Mouse (Mus musculus) heart, embryonic 12.5 days (tissue): ENCODE measurements around the gene Ank3. TPM values are rescaled to one million over a fixed set of nuclear protein-coding genes. Genes with fewer than 3 reads are reported as not detected.
"Not testable (repeated sequence)": the region's sequence is repeated elsewhere in the genome, so short reads cannot be mapped to it uniquely, and the experiment has no call there.

Experiments used
- ATAC-seq: fragments of 200-750 bp; cut with Nextera tagmentation; 2 replicates; pipeline ENCODE4 v1.8.0; 2017; ENCODE audit warnings: moderate TSS enrichment, moderate library complexity; ENCODE audit not compliant: insufficient number of reproducible peaks, low FRiP score
- H3K27ac ChIP-seq: fragments of 300-500 bp; sonication (generic); 2 replicates; pipeline ENCODE4 v1.5.1; 2016; ENCODE audit warnings: mild to moderate bottlenecking, moderate library complexity; ENCODE audit not compliant: poor library complexity, severe bottlenecking
- H3K27me3 ChIP-seq: fragments of 300-500 bp; sonication (generic); replicated peaks from 2 replicates; pipeline ENCODE4 v1.6.1; 2016; ENCODE audit warnings: mild to moderate bottlenecking, moderate library complexity
- H3K36me3 ChIP-seq: fragments of 300-500 bp; sonication (generic); 2 replicates; pipeline ENCODE4 v1.6.1; 2016; ENCODE audit warnings: mild to moderate bottlenecking, moderate library complexity
- H3K4me1 ChIP-seq: fragments of 300-500 bp; sonication (generic); replicated peaks from 2 replicates; pipeline ENCODE4 v1.6.1; 2016; ENCODE audit warnings: mild to moderate bottlenecking
- H3K4me2 ChIP-seq: fragments of 300-500 bp; sonication (generic); 2 replicates; pipeline ENCODE4 v1.6.1; 2016; ENCODE audit warnings: mild to moderate bottlenecking, moderate library complexity
- H3K4me3 ChIP-seq: fragments of 300-500 bp; sonication (generic); 2 replicates; pipeline ENCODE4 v1.5.1; 2016; ENCODE audit warnings: mild to moderate bottlenecking
- H3K9ac ChIP-seq: fragments of 300-500 bp; sonication (generic); 2 replicates; pipeline ENCODE4 v1.6.1; 2016; ENCODE audit warnings: mild to moderate bottlenecking, moderate library complexity
- H3K9me3 ChIP-seq: fragments of 300-500 bp; sonication (generic); replicated peaks from 2 replicates; pipeline ENCODE4 v1.6.1; 2016; ENCODE audit warnings: mild to moderate bottlenecking, moderate library complexity
- WGBS: fragments of 180-500 bp; shearing (Covaris S2); methylation state at CpG from one replicate; pipeline ENCODE4 v1.1.7; 2016; 5-methylcytosine and 5-hydroxymethylcytosine counted together
- polyA plus RNA-seq: library from polyadenylated mRNA; unstranded; fragments of >200 nt; fragmentation: Nextera tagmentation; extraction: Ambion mirVana; gene quantifications from 2 replicates; pipeline ENCODE4 v1.2.1, GENCODE M21; 2016

The Ank3 gene
- 61.9 and 65.5 TPM in 2 replicates for polyA plus RNA-seq

GRCm38 (mm10) chr10:69398763-69399590 is at the start of gene Ank3:
Gene Ank3, plus strand, starts transcription at chr10:69398773.
- peak; percentile 55 for ATAC-seq
- Histone ChIP-seq H3K9ac (peak within 1 kb of the TSS; percentile 74), H3K27me3 (peaks cover 67% of the 10 kb centered on the region), H3K4me2 (peak within 1 kb of the TSS; percentile 100), H3K27ac (no peak within 1 kb of the TSS), H3K4me1 (peaks cover 22% of the 10 kb centered on the region), H3K4me3 (peak within 1 kb of the TSS; percentile 72), H3K9me3 (no peaks in the 10 kb centered on the region), H3K36me3 (no peaks in the 10 kb centered on the region)
- WGBS = 2% methylated on average over 77 of the region's 77 CpGs

DNA sequence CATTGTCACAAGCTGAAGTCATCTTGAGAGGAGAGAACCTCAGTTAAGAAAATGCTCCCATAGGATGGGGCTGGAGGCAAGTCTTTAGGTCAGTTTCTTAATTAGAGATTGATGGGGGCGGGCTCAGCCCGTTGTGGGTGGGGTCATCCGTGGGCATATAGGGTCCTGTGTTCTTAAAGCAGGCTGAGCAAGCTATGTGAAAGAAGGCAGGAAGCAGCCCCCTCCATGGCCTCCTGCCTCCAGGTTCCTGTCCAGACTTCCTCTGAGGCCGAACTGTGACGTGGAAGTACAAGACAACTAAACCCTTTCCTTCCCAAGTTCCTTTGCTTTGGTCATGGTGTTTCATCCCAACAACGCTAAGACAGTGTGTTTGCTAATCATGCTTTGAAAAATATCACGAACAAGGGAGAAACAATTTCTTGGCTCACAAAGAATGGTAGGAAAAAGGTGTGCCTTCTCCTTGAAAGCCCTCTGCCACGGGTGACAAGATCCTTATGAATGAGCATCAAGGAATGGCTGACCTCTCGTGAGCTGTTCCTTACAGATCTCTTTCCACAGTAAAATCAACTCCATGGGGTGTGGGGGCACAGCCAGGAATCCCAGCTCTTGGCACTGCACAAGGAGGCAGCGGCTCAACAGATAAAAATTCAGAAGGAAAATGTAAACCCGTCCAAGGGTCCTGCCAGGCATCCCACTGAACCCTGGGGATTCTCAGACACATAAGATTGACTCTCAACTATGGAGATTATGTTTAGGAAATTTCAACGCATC is 47.3 kb upstream of the Ank3 start:
- WGBS = 21% methylated on average over 12 of the region's 12 CpGs

DNA sequence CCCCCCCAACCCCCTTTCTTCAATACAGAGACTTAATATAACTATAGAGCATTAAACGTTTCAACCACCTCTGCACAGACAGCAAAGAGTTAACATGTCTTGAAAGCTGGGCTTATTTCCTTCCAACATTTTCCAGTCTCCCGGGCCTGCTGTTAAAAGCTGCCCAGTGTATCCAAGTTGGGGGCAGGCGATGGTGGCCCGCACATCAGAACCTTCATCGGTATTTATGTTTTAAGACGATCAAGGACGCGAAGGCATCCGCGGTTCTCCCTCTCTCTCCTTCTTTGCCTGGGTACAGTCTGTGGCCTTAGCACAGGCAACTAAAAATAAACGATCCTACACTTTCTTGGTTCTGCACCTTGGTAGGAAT is 46.7 kb upstream of the Ank3 start:
- peaks cover 40% of the 10 kb centered on the region for H3K36me3 ChIP-seq
- H3K27me3 ChIP-seq = no peaks in the 10 kb centered on the region
- H3K4me3 ChIP-seq = peak overlapping the region; percentile 90
- ATAC-seq = no peak
- peak overlapping the region; percentile 92 for H3K9ac ChIP-seq
- peaks cover 44% of the 10 kb centered on the region for H3K4me1 ChIP-seq
- H3K4me2 ChIP-seq = peak overlapping the region; percentile 88
- H3K27ac ChIP-seq = peak overlapping the region; percentile 84
- 0 out of 2 replicates have a peak, but pooled peaks cover under 1% of the 10 kb centered on the region for H3K9me3 ChIP-seq
- under 1% methylated on average over 11 of the region's 11 CpGs for WGBS

More for the DNA sequence above, 47.3 kb upstream of the Ank3 start:
- Histone ChIP-seq H3K9ac (peak overlapping the region; percentile 92), H3K27me3 (no peaks in the 10 kb centered on the region), H3K4me3 (peak overlapping the region; percentile 90), H3K36me3 (peaks cover 46% of the 10 kb centered on the region), H3K4me2 (peak overlapping the region; percentile 88), H3K4me1 (peaks cover 47% of the 10 kb centered on the region), H3K9me3 (no peaks in the 10 kb centered on the region), H3K27ac (peak overlapping the region; percentile 84)
- peak; percentile 46; the same call in 1 of the 2 replicates for ATAC-seq

DNA sequence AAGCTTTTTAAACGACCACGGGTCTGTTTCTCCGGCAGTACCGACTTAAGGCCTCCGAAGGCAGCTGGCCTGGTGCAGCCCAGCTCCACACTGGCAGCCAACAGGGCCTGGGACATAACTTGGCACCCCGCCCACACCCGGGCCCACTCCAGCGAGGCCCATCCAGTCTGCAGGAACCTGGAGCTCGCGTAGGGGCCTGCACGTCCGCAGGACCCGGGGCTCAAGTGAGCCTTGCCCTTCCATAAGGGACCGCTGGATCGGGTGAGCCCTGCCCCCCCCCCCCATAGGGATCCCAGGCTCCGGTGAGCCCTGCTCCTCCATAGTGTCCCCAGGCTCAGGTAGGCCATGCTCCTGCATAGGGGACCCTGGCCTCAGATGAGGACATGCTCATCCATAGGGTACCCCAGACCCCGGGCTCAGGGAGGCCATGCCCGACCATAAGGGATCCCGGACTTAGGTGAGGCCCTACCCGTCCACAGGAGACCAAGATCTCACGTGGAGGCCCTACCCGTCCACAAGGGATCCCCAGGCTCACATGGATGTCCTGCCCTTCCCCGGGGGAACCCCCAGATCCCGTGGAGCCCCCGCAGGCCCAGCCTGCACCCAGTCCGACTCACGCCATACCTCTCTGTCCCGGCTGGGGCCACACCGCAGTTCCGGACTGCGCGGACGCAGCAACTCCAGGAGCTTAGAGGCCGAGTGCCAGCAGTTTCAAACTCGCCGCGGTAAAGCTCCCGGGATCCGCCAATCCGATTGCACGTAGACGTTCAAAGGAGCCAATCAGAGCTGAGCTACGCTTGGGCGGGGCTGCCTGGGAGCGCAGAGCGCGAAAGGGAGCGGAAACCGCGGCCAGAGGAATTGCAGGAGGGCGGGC is 46.1 kb upstream of the Ank3 start, which contains the start of gene Cdk1:
Gene Cdk1, minus strand, starts transcription at position 727 of the 874 bp plus-strand sequence.
- Histone ChIP-seq H3K27me3 (no peaks in the 10 kb centered on the region), H3K27ac (peak within 1 kb of the TSS; percentile 84), H3K4me2 (peak within 1 kb of the TSS; percentile 88), H3K9me3 (0 out of 2 replicates have a peak, but pooled peaks cover 4% of the 10 kb centered on the region), H3K4me3 (peak within 1 kb of the TSS; percentile 90), H3K36me3 (peaks cover 35% of the 10 kb centered on the region), H3K9ac (peak within 1 kb of the TSS; percentile 92), H3K4me1 (peaks cover 41% of the 10 kb centered on the region)
- ATAC-seq = peak; percentile 92
- under 1% methylated on average over 51 of the region's 51 CpGs for WGBS

GRCm38 (mm10) chr10:69353086-69353479 is 45.5 kb upstream of the Ank3 start:
- not testable (repeated sequence) for H3K9ac ChIP-seq, H3K27me3 ChIP-seq, H3K9me3 ChIP-seq, ATAC-seq
- 43% methylated on average over 5 of the region's 5 CpGs for WGBS
- Histone ChIP-seq H3K4me1 (peaks cover 35% of the 10 kb centered on the region), H3K4me2 (peak overlapping the region; percentile 88), H3K27ac (peak overlapping the region; percentile 84; the same call in 1 of the 2 replicates), H3K36me3 (peaks cover 29% of the 10 kb centered on the region), H3K4me3 (peak overlapping the region; percentile 90)

DNA sequence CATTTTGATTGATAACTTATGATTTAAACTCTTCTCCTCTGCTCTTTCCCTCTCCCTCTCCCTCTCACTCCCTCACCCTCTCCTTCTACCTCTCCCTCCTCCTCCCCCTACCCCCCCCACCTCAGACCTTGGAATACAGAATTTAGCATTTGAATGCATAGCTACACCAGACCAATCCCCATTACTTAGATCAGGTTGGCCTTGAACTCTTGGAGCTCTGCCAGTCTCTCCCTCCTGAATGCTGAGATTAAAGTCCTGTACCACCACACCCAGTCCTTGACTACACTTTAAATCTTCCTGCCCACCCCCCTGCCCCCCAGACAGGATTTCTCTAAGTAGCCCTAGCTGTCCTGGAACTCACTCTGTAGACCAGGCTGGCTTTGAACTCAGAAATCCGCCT is 38.9 kb upstream of the Ank3 start:
- no peak for ATAC-seq
- Histone ChIP-seq H3K9me3 (peaks cover 11% of the 10 kb centered on the region; the same call in 1 of the 2 replicates), H3K4me1 (no peaks in the 10 kb centered on the region), H3K36me3 (no peaks in the 10 kb centered on the region), H3K27ac (no peak overlapping the region), H3K27me3 (no peaks in the 10 kb centered on the region), H3K9ac (no peak overlapping the region), H3K4me3 (no peak overlapping the region), H3K4me2 (no peak overlapping the region)
- 77% methylated on average over 1 of the region's 1 CpGs for WGBS

GRCm38 (mm10) chr10:69366208-69366607 is 32.4 kb upstream of the Ank3 start:
- Histone ChIP-seq H3K4me1 (no peaks in the 10 kb centered on the region), H3K9ac (no peak overlapping the region), H3K4me3 (no peak overlapping the region), H3K9me3 (peaks cover 3% of the 10 kb centered on the region; the same call in 1 of the 2 replicates), H3K4me2 (no peak overlapping the region), H3K27ac (no peak overlapping the region), H3K27me3 (no peaks in the 10 kb centered on the region), H3K36me3 (no peaks in the 10 kb centered on the region)
- no peak for ATAC-seq
- WGBS = 83% methylated on average over 11 of the region's 11 CpGs

DNA sequence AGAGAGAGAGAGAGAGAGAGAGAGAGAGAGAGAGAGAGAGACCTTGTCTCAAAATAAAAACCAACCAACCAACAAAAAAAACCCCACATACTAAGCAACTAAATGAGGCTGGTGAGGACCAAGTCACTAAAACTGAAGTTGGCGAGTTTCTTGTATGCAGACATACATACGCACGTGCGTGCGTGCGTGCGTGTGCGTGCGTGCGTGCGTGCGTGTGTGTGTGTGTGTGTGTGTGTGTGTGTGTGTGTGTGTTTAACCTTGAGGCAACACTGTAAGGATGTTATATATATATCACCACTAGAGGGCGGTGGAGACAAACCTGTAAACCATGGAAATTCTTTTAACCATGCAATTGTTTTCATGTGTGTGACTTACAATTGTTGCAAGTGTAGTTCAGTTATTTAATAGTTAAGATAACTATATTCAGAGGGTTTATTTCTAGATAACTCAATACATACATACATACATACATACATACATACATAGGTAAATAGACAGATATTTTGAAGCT is 31.6 kb upstream of the Ank3 start:
- Histone ChIP-seq H3K36me3 (no peaks in the 10 kb centered on the region), H3K4me3 (no peak overlapping the region), H3K27ac (no peak overlapping the region), H3K27me3 (no peaks in the 10 kb centered on the region), H3K4me2 (no peak overlapping the region), H3K9me3 (no peaks in the 10 kb centered on the region), H3K9ac (no peak overlapping the region), H3K4me1 (no peaks in the 10 kb centered on the region)
- WGBS = 82% methylated on average over 13 of the region's 13 CpGs
- no peak for ATAC-seq

DNA sequence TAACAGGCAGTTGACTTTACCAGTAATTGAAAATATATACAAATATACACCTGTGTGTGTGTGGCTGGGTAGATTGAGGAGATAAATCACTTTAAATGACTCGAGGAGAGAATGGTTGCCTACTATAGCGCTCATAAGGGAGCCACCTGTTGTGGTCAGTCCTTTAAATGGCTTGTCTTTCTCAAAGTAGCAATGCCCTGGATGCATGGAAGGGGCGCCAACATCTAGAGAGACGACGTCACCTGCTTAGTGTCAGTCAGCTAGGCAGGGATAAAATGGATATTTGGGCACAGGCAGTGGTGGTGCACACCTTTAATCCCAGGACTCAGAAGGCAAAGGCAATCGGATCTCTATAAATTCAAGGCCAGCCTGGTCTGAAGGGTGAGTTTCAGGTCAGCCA is 29.3 kb upstream of the Ank3 start:
- no peak overlapping the region for H3K4me2 ChIP-seq
- H3K9me3 ChIP-seq = no peaks in the 10 kb centered on the region
- no peak overlapping the region for H3K4me3 ChIP-seq
- H3K27ac ChIP-seq = no peak overlapping the region
- H3K4me1 ChIP-seq = no peaks in the 10 kb centered on the region
- H3K9ac ChIP-seq = no peak overlapping the region
- H3K27me3 ChIP-seq = no peaks in the 10 kb centered on the region
- 69% methylated on average over 6 of the region's 6 CpGs for WGBS
- no peak for ATAC-seq
- H3K36me3 ChIP-seq = no peaks in the 10 kb centered on the region

DNA sequence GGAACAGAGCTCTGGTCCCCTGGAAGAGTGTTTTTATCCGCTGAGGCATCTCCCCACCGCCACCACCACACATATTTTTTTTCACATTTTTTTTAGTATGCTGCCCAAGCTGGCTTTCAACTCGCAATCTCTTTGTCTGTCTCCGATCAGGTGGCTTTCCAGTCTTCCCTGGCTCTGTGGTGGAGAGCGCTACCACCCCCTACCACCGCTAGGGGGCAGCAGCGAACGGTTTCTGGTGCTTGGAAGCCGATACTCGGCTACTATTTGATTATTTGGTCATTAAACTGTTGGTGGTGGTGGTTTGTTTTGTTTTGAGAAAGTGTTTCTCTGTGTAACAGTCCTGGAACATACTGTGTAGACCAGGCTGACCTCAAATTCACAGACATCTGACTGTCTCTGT is 27.1 kb upstream of the Ank3 start:
- no peak overlapping the region for H3K27ac ChIP-seq
- no peaks in the 10 kb centered on the region for H3K4me1 ChIP-seq
- H3K9ac ChIP-seq = no peak overlapping the region
- ATAC-seq = no peak
- WGBS = 15% methylated on average over 10 of the region's 10 CpGs
- no peaks in the 10 kb centered on the region for H3K27me3 ChIP-seq
- no peaks in the 10 kb centered on the region for H3K9me3 ChIP-seq
- H3K4me3 ChIP-seq = no peak overlapping the region
- H3K4me2 ChIP-seq = no peak overlapping the region
- H3K36me3 ChIP-seq = no peaks in the 10 kb centered on the region
